22 mouse cellular contexts compared by ENCODE assay signal in genomic region chr7:78484290-78484689, GRCm38 (mm10).
A peak's percentile ranks its signal among the peaks of the same experiment; 100 is the strongest.
DNase-seq lines count a peak whose midpoint lies in the region; ATAC-seq lines count a peak whose summit lies in the region.
"Had no signal": no experiment of that assay in that cellular context is flagged by ENCODE, and none has a peak within 500 bp of the region (broad histone marks: within the 10 kb centered on the region; RNA-seq: fewer than 3 reads in every experiment).

No protein-coding gene starts in this region.

- no peak for DNase-seq in hindbrain, embryonic 11.5 days (ENCODE audit: low spot score)
- no peak for DNase-seq in kidney, postnatal 4 days
- DNase-seq in MN1 (ENCODE audit: low spot score): peak; percentile 33
- peak; percentile 57 for DNase-seq in brain, adult 2 months (ENCODE audit: low read depth, low spot score)
- DNase-seq: adrenal gland, adult 8-10 months; adrenal gland, postnatal 25 days; gastrocnemius, postnatal 25 days; heart, adult 18-20 months; heart, postnatal 10 days; heart, postnatal 36 days; kidney, adult 11 months had no signal

- no peaks in the 10 kb centered on the region for H3K9me3 ChIP-seq in hindbrain, embryonic 13.5 days
- H3K9me3 ChIP-seq in hindbrain, embryonic 11.5 days (ENCODE audit: control insufficient read depth, low read length): no peaks in the 10 kb centered on the region
- H3K9me3 ChIP-seq in kidney, embryonic 16.5 days (ENCODE audit: low read length): no peaks in the 10 kb centered on the region
- H3K9me3 ChIP-seq: embryonic facial prominence, embryonic 12.5 days; embryonic facial prominence, embryonic 15.5 days; heart, embryonic 12.5 days; heart, embryonic 15.5 days; hindbrain, embryonic 12.5 days; intestine, embryonic 15.5 days had no signal

- ATAC-seq in hindbrain, embryonic 13.5 days (ENCODE audit: low FRiP score): no peak
- ATAC-seq in hindbrain, embryonic 11.5 days (ENCODE audit: low FRiP score): no peak
- ATAC-seq in kidney, embryonic 16.5 days (ENCODE audit: low FRiP score, low TSS enrichment): 0 out of 2 replicates have a peak, but pooled peaks have one; percentile 9
- ATAC-seq: activated CD4-positive, CD25-positive, alpha-beta regulatory T cell, adult 4 months; CD4-positive, CD25-positive, alpha-beta regulatory T cell, adult 4 months; forebrain, embryonic 14.5 days; intestine, embryonic 15.5 days had no signal

- H3K4me1 ChIP-seq in hindbrain, embryonic 13.5 days (replicated peaks): peaks cover 21% of the 10 kb centered on the region
- no peaks in the 10 kb centered on the region for H3K4me1 ChIP-seq in hindbrain, embryonic 11.5 days (replicated peaks; ENCODE audit: control insufficient read depth, insufficient read depth, low read length)
- H3K4me1 ChIP-seq in kidney, embryonic 16.5 days (ENCODE audit: insufficient read depth, low read length): no peaks in the 10 kb centered on the region
- H3K4me1 ChIP-seq: embryonic facial prominence, embryonic 12.5 days; embryonic facial prominence, embryonic 15.5 days; heart, embryonic 12.5 days; heart, embryonic 15.5 days; hindbrain, embryonic 12.5 days; intestine, embryonic 15.5 days had no signal

- H3K36me3 ChIP-seq in hindbrain, embryonic 13.5 days: no peaks in the 10 kb centered on the region
- no peaks in the 10 kb centered on the region for H3K36me3 ChIP-seq in hindbrain, embryonic 11.5 days (ENCODE audit: control insufficient read depth, insufficient read depth, low read length)
- no peaks in the 10 kb centered on the region for H3K36me3 ChIP-seq in kidney, embryonic 16.5 days (ENCODE audit: insufficient read depth, low read length)
- H3K36me3 ChIP-seq: embryonic facial prominence, embryonic 12.5 days; embryonic facial prominence, embryonic 15.5 days; heart, embryonic 12.5 days; heart, embryonic 15.5 days; hindbrain, embryonic 12.5 days; intestine, embryonic 15.5 days had no signal

- no peak overlapping the region for H3K4me2 ChIP-seq in hindbrain, embryonic 13.5 days
- H3K4me2 ChIP-seq in hindbrain, embryonic 11.5 days (replicated peaks; ENCODE audit: low read depth, low read length): no peak overlapping the region
- no peak overlapping the region for H3K4me2 ChIP-seq in kidney, embryonic 16.5 days (replicated peaks; ENCODE audit: low read depth, low read length)
- H3K4me2 ChIP-seq: embryonic facial prominence, embryonic 12.5 days; embryonic facial prominence, embryonic 15.5 days; heart, embryonic 12.5 days; heart, embryonic 15.5 days; hindbrain, embryonic 12.5 days; intestine, embryonic 15.5 days had no signal

- WGBS in hindbrain, embryonic 13.5 days: 77% methylated on average over 2 of the region's 2 CpGs
- WGBS in hindbrain, embryonic 11.5 days: 88% methylated on average over 2 of the region's 2 CpGs
- WGBS in kidney, embryonic 16.5 days: 70% methylated on average over 2 of the region's 2 CpGs

- H3K27me3 ChIP-seq in hindbrain, embryonic 13.5 days: no peaks in the 10 kb centered on the region
- no peaks in the 10 kb centered on the region for H3K27me3 ChIP-seq in hindbrain, embryonic 11.5 days (ENCODE audit: control insufficient read depth, insufficient read depth, low read length)
- H3K27me3 ChIP-seq in kidney, embryonic 16.5 days (ENCODE audit: insufficient read depth, low read length): no peaks in the 10 kb centered on the region
- H3K27me3 ChIP-seq: embryonic facial prominence, embryonic 12.5 days; embryonic facial prominence, embryonic 15.5 days; heart, embryonic 12.5 days; heart, embryonic 15.5 days; hindbrain, embryonic 12.5 days; intestine, embryonic 15.5 days had no signal

- H3K27ac ChIP-seq in hindbrain, embryonic 13.5 days: peak overlapping the region; percentile 35
- H3K27ac ChIP-seq in hindbrain, embryonic 11.5 days (ENCODE audit: low read depth, low read length): no peak overlapping the region
- H3K27ac ChIP-seq in kidney, embryonic 16.5 days (ENCODE audit: low read length): no peak overlapping the region
- H3K27ac ChIP-seq: embryonic facial prominence, embryonic 12.5 days; embryonic facial prominence, embryonic 15.5 days; heart, embryonic 15.5 days; hindbrain, embryonic 12.5 days; intestine, embryonic 15.5 days had no signal

- no peak overlapping the region for H3K4me3 ChIP-seq in hindbrain, embryonic 13.5 days
- no peak overlapping the region for H3K4me3 ChIP-seq in hindbrain, embryonic 11.5 days (ENCODE audit: low read depth, low read length)
- no peak overlapping the region for H3K4me3 ChIP-seq in kidney, embryonic 16.5 days (ENCODE audit: low read length)
- H3K4me3 ChIP-seq: embryonic facial prominence, embryonic 12.5 days; embryonic facial prominence, embryonic 15.5 days; heart, embryonic 12.5 days; heart, embryonic 15.5 days; hindbrain, embryonic 12.5 days; intestine, embryonic 15.5 days had no signal

- no peak overlapping the region for H3K9ac ChIP-seq in hindbrain, embryonic 13.5 days
- no peak overlapping the region for H3K9ac ChIP-seq in hindbrain, embryonic 11.5 days (ENCODE audit: low read depth, low read length)
- no peak overlapping the region for H3K9ac ChIP-seq in kidney, embryonic 16.5 days (replicated peaks; ENCODE audit: low read length)
- H3K9ac ChIP-seq: embryonic facial prominence, embryonic 12.5 days; embryonic facial prominence, embryonic 15.5 days; heart, embryonic 12.5 days; heart, embryonic 15.5 days; hindbrain, embryonic 12.5 days; intestine, embryonic 15.5 days had no signal

Comparison
In these comparisons a context has a peak if more than half of its experiments do, and no peak if none do; other contexts are left out.
1. DNase-seq: peak in MN1 (single experiment) and brain, adult 2 months (single experiment); none in hindbrain, embryonic 11.5 days (single experiment) and kidney, postnatal 4 days (0 of 2).